Mouse (Mus musculus) intestine, embryonic 16.5 days (tissue): ENCODE measurements around the gene Kalrn. TPM values are rescaled to one million over a fixed set of nuclear protein-coding genes. Genes with fewer than 3 reads are reported as not detected.

ENCODE experiments used
- ATAC-seq: fragments of 200-750 bp; cut with Nextera tagmentation; 2 replicates; pipeline ENCODE4 v1.8.0; 2017; ENCODE audit warnings: moderate TSS enrichment, moderate library complexity
- H3K27ac ChIP-seq: fragments of 300-500 bp; sonication (generic); 2 replicates; pipeline ENCODE4 v1.5.1; 2014; ENCODE audit warnings: mild to moderate bottlenecking, low read length
- H3K27me3 ChIP-seq: fragments of 300-500 bp; sonication (generic); replicated peaks from 2 replicates; pipeline ENCODE4 v1.6.1; 2014; ENCODE audit warnings: low read length, control low read depth, mixed read lengths; ENCODE audit not compliant: control insufficient read depth, insufficient read depth
- H3K36me3 ChIP-seq: fragments of 300-500 bp; sonication (generic); 2 replicates; pipeline ENCODE4 v1.6.1; 2014; ENCODE audit warnings: low read length, control low read depth; ENCODE audit not compliant: control insufficient read depth, insufficient read depth
- H3K4me1 ChIP-seq: fragments of 300-500 bp; sonication (generic); 2 replicates; pipeline ENCODE4 v1.6.1; 2014; ENCODE audit warnings: low read length, control low read depth, mixed read lengths; ENCODE audit not compliant: control insufficient read depth, insufficient read depth
- H3K4me2 ChIP-seq: fragments of 300-500 bp; sonication (generic); 2 replicates; pipeline ENCODE4 v1.6.1; 2014; ENCODE audit warnings: low read depth, low read length, control low read depth
- H3K4me3 ChIP-seq: fragments of 300-500 bp; sonication (generic); 2 replicates; pipeline ENCODE4 v1.5.1; 2014; ENCODE audit warnings: mild to moderate bottlenecking, low read length
- H3K9ac ChIP-seq: fragments of 300-500 bp; sonication (generic); 2 replicates; pipeline ENCODE4 v1.6.1; 2014; ENCODE audit warnings: low read depth, low read length
- H3K9me3 ChIP-seq: fragments of 300-500 bp; sonication (generic); 2 replicates; pipeline ENCODE4 v1.6.1; 2016; ENCODE audit warnings: low read length, control low read depth; ENCODE audit not compliant: control insufficient read depth
- WGBS: fragments of 180-500 bp; shearing (Covaris S2); extraction: QIAGEN DNeasy Blood & Tissue Kit; methylation state at CpG from one replicate; pipeline ENCODE4 v1.1.7; 2014; 5-methylcytosine and 5-hydroxymethylcytosine counted together
- polyA plus RNA-seq: library from polyadenylated mRNA; unstranded; fragments of >200 nt; fragmentation: Nextera tagmentation; extraction: Ambion mirVana; gene quantifications from 2 replicates; pipeline ENCODE4 v1.2.1, GENCODE M21; 2015

Gene Kalrn
- 10.4 and 11.1 TPM in 2 replicates for polyA plus RNA-seq

GRCm38 (mm10) chr16:34573151-34573802 lies at the start of gene Kalrn:
Kalrn (minus strand) TSS chr16:34573532.
- H3K9ac ChIP-seq = peak within 1 kb of the TSS; percentile 91
- WGBS = 1% methylated on average over 45 of the region's 84 CpGs
- peak; percentile 97 for ATAC-seq
- no peaks in the 10 kb centered on the region for H3K9me3 ChIP-seq
- H3K36me3 ChIP-seq = no peaks in the 10 kb centered on the region
- H3K27ac ChIP-seq = peak within 1 kb of the TSS; percentile 82
- H3K4me2 ChIP-seq = peak within 1 kb of the TSS; percentile 95
- H3K27me3 ChIP-seq = no peaks in the 10 kb centered on the region
- H3K4me1 ChIP-seq = 0 out of 2 replicates have a peak, but pooled peaks cover 8% of the 10 kb centered on the region
- peak within 1 kb of the TSS; percentile 87 for H3K4me3 ChIP-seq

GRCm38 (mm10) chr16:34614021-34614420 lies 40.7 kb upstream of the Kalrn start:
- H3K9me3 ChIP-seq = no peaks in the 10 kb centered on the region
- no peak overlapping the region for H3K4me3 ChIP-seq
- 79% methylated on average over 2 of the region's 2 CpGs for WGBS
- no peak for ATAC-seq
- no peak overlapping the region for H3K4me2 ChIP-seq
- H3K27me3 ChIP-seq = no peaks in the 10 kb centered on the region
- no peak overlapping the region for H3K27ac ChIP-seq
- no peak overlapping the region for H3K9ac ChIP-seq
- no peaks in the 10 kb centered on the region for H3K4me1 ChIP-seq
- H3K36me3 ChIP-seq = no peaks in the 10 kb centered on the region

GRCm38 (mm10) chr16:34610137-34610536 lies 36.8 kb upstream of the Kalrn start:
- 75% methylated on average over 1 of the region's 1 CpGs for WGBS
- Histone ChIP-seq H3K9ac (no peak overlapping the region), H3K27me3 (no peaks in the 10 kb centered on the region), H3K4me3 (no peak overlapping the region), H3K27ac (no peak overlapping the region), H3K4me2 (no peak overlapping the region), H3K36me3 (no peaks in the 10 kb centered on the region), H3K9me3 (no peaks in the 10 kb centered on the region), H3K4me1 (no peaks in the 10 kb centered on the region)
- no peak for ATAC-seq

GRCm38 (mm10) chr16:34605679-34606078 lies 32.3 kb upstream of the Kalrn start:
- Histone ChIP-seq H3K4me1 (no peaks in the 10 kb centered on the region), H3K9me3 (no peaks in the 10 kb centered on the region), H3K9ac (no peak overlapping the region), H3K27ac (no peak overlapping the region), H3K4me2 (no peak overlapping the region), H3K4me3 (no peak overlapping the region), H3K36me3 (no peaks in the 10 kb centered on the region), H3K27me3 (no peaks in the 10 kb centered on the region)
- WGBS = 23% methylated on average over 3 of the region's 3 CpGs
- no peak for ATAC-seq

- WGBS = 65% methylated on average over 6 of the region's 6 CpGs
Observed at GRCm38 (mm10) chr16:34603854-34604253, 30.5 kb upstream of the Kalrn start.

GRCm38 (mm10) chr16:34603076-34603475 lies 29.7 kb upstream of the Kalrn start:
- ATAC-seq = no peak
- no peaks in the 10 kb centered on the region for H3K4me1 ChIP-seq
- no peaks in the 10 kb centered on the region for H3K36me3 ChIP-seq
- no peak overlapping the region for H3K9ac ChIP-seq
- H3K27me3 ChIP-seq = no peaks in the 10 kb centered on the region
- no peak overlapping the region for H3K4me3 ChIP-seq
- 74% methylated on average over 4 of the region's 4 CpGs for WGBS
- H3K9me3 ChIP-seq = no peaks in the 10 kb centered on the region
- H3K4me2 ChIP-seq = no peak overlapping the region
- H3K27ac ChIP-seq = no peak overlapping the region

More at GRCm38 (mm10) chr16:34603854-34604253, 30.5 kb upstream of the Kalrn start:
- no peak for ATAC-seq
- Histone ChIP-seq H3K36me3 (no peaks in the 10 kb centered on the region), H3K9ac (no peak overlapping the region), H3K27me3 (no peaks in the 10 kb centered on the region), H3K27ac (no peak overlapping the region), H3K9me3 (no peaks in the 10 kb centered on the region), H3K4me1 (no peaks in the 10 kb centered on the region), H3K4me2 (no peak overlapping the region), H3K4me3 (no peak overlapping the region)

DNA sequence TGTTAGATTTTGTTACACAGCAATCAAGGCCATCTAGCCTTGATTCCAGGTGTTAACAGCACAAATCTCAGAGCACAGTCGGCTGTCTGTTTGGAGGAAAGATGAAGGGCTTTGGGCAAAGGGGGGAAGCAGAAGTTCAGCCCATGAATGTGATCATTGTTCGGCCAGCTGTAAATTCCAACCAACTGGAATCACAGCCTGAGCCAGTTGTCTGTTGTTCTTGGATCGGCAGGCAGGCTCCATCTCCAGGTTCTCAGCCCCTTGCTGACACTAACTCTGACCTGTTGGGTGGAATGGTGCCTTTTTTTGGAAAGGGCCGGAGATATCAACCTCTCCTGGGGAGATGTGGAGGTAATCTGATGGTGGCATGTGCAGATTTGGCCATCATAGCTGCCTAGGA lies 28.6 kb upstream of the Kalrn start:
- Histone ChIP-seq H3K9me3 (no peaks in the 10 kb centered on the region), H3K36me3 (no peaks in the 10 kb centered on the region), H3K4me1 (no peaks in the 10 kb centered on the region), H3K27me3 (no peaks in the 10 kb centered on the region), H3K9ac (no peak overlapping the region), H3K27ac (no peak overlapping the region), H3K4me3 (no peak overlapping the region), H3K4me2 (no peak overlapping the region)
- 76% methylated on average over 4 of the region's 4 CpGs for WGBS
- ATAC-seq = no peak

DNA sequence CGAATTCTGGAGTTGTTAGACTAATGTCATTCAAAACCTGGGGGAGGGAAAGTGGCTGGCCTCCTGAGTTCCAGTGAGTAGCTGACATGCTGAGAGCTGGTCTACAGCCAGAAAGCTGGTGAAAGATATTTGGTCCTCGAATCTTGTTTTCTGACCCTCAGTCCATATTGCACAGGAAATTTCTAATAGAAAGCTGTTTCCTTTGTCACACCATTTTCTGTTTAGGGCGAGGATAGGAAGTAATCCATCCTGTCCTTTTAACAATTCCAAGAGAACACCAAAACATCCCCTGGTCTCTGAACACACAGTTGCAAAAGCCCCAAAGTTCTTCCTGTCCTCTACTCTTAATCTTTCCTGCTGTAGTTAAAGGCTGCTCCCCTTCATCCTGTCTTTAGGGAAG lies 22.0 kb upstream of the Kalrn start:
- H3K4me3 ChIP-seq = no peak overlapping the region
- no peak overlapping the region for H3K9ac ChIP-seq
- H3K9me3 ChIP-seq = no peaks in the 10 kb centered on the region
- WGBS = 29% methylated on average over 3 of the region's 3 CpGs
- no peaks in the 10 kb centered on the region for H3K36me3 ChIP-seq
- no peak overlapping the region for H3K27ac ChIP-seq
- H3K4me2 ChIP-seq = no peak overlapping the region
- no peak for ATAC-seq
- no peaks in the 10 kb centered on the region for H3K27me3 ChIP-seq
- H3K4me1 ChIP-seq = no peaks in the 10 kb centered on the region

- no peak for ATAC-seq
- no peak overlapping the region for H3K9ac ChIP-seq
- WGBS = 57% methylated on average over 8 of the region's 8 CpGs
- no peaks in the 10 kb centered on the region for H3K36me3 ChIP-seq
- H3K4me3 ChIP-seq = no peak overlapping the region
- no peak overlapping the region for H3K27ac ChIP-seq
- H3K9me3 ChIP-seq = no peaks in the 10 kb centered on the region
- no peaks in the 10 kb centered on the region for H3K27me3 ChIP-seq
- no peaks in the 10 kb centered on the region for H3K4me1 ChIP-seq
- H3K4me2 ChIP-seq = no peak overlapping the region
Observed at GRCm38 (mm10) chr16:34594597-34595262, 21.4 kb upstream of the Kalrn start.
